Mouse (Mus musculus) erythroblast, embryonic 14.5 days (primary cell): ENCODE measurements around the gene Dap. TPM values are rescaled to one million over a fixed set of nuclear protein-coding genes. Genes with fewer than 3 reads are reported as not detected.

ENCODE experiments used
- H3K27me3 ChIP-seq: 2 replicates; pipeline ENCODE4 v1.6.1; 2012; ENCODE audit warnings: inconsistent platforms; ENCODE audit not compliant: control insufficient read depth
- H3K36me3 ChIP-seq: 2 replicates; pipeline ENCODE4 v1.6.1; 2012; ENCODE audit warnings: mild to moderate bottlenecking, inconsistent platforms; ENCODE audit not compliant: control insufficient read depth
- H3K4me1 ChIP-seq: 2 replicates; pipeline ENCODE4 v1.6.1; 2012; ENCODE audit warnings: inconsistent platforms; ENCODE audit not compliant: control insufficient read depth
- H3K4me3 ChIP-seq: replicated peaks from 2 replicates; pipeline ENCODE3; 2012; ENCODE audit warnings: moderate library complexity, mild to moderate bottlenecking, inconsistent platforms
- H3K9me3 ChIP-seq: 2 replicates; pipeline ENCODE4 v1.6.1; 2012; ENCODE audit warnings: low read length, inconsistent platforms, mixed read lengths; ENCODE audit not compliant: control insufficient read depth
- GATA1 ChIP-seq: IDR thresholded peaks from 2 replicates; pipeline ENCODE4 v1.6.1; 2012; ENCODE audit warnings: low read length, inconsistent platforms, mixed read lengths
- TAL1 ChIP-seq: IDR thresholded peaks from 3 replicates; pipeline ENCODE4 v1.6.1; 2012; ENCODE audit warnings: low read length, inconsistent platforms, mixed read lengths
- polyA plus RNA-seq: library from polyadenylated mRNA; stranded (reverse); fragments of >175 nt; gene quantifications from 2 replicates; pipeline ENCODE4 v1.2.3, GENCODE M21; 2012

Gene Dap
- polyA plus RNA-seq, 1 experiment = 2.0 TPM

GRCm38 (mm10) chr15:31299258-31299917 is 75.3 kb downstream of the Dap start:
- Histone ChIP-seq H3K27me3 (peaks cover 14% of the 10 kb centered on the region), H3K4me1 (no peaks in the 10 kb centered on the region), H3K36me3 (no peaks in the 10 kb centered on the region), H3K9me3 (no peaks in the 10 kb centered on the region), H3K4me3 (no peak overlapping the region)
- TF ChIP-seq TAL1 (no peak), GATA1 (no peak)

GRCm38 (mm10) chr15:31302293-31302990 is 78.3 kb downstream of the Dap start:
- H3K9me3 ChIP-seq = no peaks in the 10 kb centered on the region
- no peak for TF ChIP-seq TAL1
- TF ChIP-seq GATA1 = no peak
- H3K4me1 ChIP-seq = no peaks in the 10 kb centered on the region
- no peak overlapping the region for H3K4me3 ChIP-seq
- peaks cover 7% of the 10 kb centered on the region for H3K27me3 ChIP-seq
- no peaks in the 10 kb centered on the region for H3K36me3 ChIP-seq

DNA sequence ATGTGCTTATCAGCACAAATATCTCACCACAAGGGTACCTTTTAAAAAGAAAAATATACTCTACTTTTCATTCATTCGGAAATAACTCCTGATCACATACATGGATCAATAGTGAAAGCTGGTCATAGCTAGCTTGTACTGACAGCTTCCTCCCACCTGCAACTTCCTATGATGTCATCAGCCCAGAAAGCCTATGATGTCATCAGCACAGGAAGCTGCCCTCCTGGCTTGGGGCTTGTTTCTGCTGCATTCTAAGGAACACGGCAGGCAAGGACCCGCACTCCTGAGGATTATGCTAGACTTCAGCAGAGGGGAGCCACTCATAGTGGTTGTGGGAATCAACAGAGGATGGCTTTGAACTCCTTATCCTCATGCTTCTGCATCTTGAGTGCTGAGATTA is 80.2 kb downstream of the Dap start:
- Histone ChIP-seq H3K4me1 (no peaks in the 10 kb centered on the region), H3K9me3 (no peaks in the 10 kb centered on the region), H3K36me3 (no peaks in the 10 kb centered on the region), H3K4me3 (no peak overlapping the region), H3K27me3 (no peaks in the 10 kb centered on the region)
- TF ChIP-seq TAL1 (no peak), GATA1 (no peak)

DNA sequence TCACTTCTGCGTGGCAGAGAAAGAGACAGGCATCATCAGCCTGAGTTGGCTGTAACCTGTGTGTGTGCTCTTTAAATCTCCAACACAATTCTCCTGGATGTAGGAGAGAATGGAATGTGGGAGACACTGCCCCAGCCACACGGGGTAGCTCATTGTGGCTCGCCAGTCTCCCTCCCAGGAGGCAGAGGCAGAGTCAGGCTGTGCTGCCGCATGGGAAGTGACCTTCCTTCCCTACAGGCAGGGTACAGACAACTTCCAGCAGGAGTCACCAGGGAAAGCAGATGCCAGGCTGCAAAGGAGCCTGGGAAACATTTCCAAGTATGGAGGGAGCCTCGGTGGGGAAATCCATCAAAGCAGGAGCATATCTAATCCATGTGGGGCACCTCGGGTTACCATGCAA is 81.1 kb downstream of the Dap start:
- no peaks in the 10 kb centered on the region for H3K36me3 ChIP-seq
- no peaks in the 10 kb centered on the region for H3K9me3 ChIP-seq
- H3K4me1 ChIP-seq = no peaks in the 10 kb centered on the region
- TF ChIP-seq GATA1 = no peak
- TF ChIP-seq TAL1 = no peak
- no peak overlapping the region for H3K4me3 ChIP-seq
- H3K27me3 ChIP-seq = no peaks in the 10 kb centered on the region

DNA sequence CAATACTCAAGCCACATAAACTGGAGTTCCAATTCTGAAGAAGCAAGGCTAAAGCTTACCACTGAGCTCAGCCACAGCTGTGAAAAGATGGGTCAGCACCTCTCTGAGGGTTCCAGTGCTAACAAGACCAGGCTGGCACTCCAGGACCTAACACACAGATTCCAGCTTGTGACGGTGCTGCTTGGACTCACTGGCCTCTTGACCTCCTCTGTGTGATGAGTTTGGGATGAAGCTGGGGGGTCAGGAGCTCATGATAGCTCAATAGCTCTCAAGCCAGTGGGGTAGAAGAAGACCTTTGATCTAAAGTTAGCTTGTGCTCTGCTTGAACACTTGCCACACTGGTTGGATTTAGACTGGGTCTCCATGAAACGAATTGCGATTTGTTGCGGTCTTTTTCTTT is 82.6 kb downstream of the Dap start:
- Histone ChIP-seq H3K9me3 (no peaks in the 10 kb centered on the region), H3K27me3 (no peaks in the 10 kb centered on the region), H3K36me3 (no peaks in the 10 kb centered on the region), H3K4me1 (no peaks in the 10 kb centered on the region), H3K4me3 (no peak overlapping the region)
- TF ChIP-seq GATA1 (no peak), TAL1 (no peak)

DNA sequence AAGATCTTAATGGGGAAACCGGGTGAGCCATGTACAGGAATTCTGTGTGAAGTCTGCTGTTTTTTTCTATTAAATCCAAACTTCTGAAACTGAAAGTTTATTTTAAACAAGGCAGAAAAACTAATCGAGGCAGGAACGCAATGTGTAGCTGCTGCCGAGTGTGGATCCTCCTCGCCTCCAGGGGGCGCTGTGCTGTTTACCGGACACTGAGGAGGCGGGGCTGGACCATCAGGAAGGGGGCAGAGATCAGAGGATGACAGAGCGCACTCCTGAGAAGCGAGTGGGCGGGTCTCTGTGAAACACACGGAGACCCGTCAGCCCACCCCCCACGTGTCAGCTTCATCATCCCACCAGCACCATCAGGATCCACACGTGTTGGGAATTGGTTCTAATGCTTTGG is 85.4 kb downstream of the Dap start:
- H3K9me3 ChIP-seq = peaks cover 2% of the 10 kb centered on the region; the same call in 1 of the 2 replicates
- H3K36me3 ChIP-seq = no peaks in the 10 kb centered on the region
- no peak overlapping the region for H3K4me3 ChIP-seq
- no peaks in the 10 kb centered on the region for H3K27me3 ChIP-seq
- H3K4me1 ChIP-seq = no peaks in the 10 kb centered on the region
- TF ChIP-seq TAL1 (no peak), GATA1 (no peak)

DNA sequence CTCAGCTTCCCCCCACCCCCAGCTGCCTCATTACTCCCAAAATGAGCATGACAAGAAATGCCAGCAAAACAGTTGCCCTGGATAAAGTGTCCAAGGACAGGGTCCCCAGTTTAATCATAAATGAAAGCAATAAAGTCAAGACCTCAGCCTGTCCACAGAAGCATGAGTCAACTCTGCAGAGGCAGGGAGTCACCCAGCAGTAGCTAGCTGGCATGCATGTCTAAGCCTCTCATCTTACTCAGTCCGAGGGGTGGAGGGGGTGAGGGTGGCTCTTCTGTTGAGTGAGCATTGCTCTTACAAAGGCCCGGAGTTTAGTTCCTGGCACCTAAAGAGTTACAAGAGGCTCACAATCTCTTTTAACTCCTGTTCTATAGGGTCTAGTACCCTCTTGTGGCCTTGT is 87.9 kb downstream of the Dap start:
- H3K9me3 ChIP-seq = peaks cover 3% of the 10 kb centered on the region
- no peaks in the 10 kb centered on the region for H3K36me3 ChIP-seq
- H3K4me3 ChIP-seq = no peak overlapping the region
- no peaks in the 10 kb centered on the region for H3K4me1 ChIP-seq
- no peaks in the 10 kb centered on the region for H3K27me3 ChIP-seq
- TF ChIP-seq TAL1 (no peak), GATA1 (no peak)

- Histone ChIP-seq H3K4me1 (no peaks in the 10 kb centered on the region), H3K4me3 (no peak overlapping the region), H3K36me3 (no peaks in the 10 kb centered on the region), H3K9me3 (peaks cover 7% of the 10 kb centered on the region), H3K27me3 (no peaks in the 10 kb centered on the region)
- no peak for TF ChIP-seq TAL1
- TF ChIP-seq GATA1 = no peak
These were observed 91.6 kb downstream of the Dap start for GRCm38 (mm10) chr15:31315630-31316231.

- no peak overlapping the region for H3K4me3 ChIP-seq
- no peaks in the 10 kb centered on the region for H3K36me3 ChIP-seq
- no peaks in the 10 kb centered on the region for H3K27me3 ChIP-seq
- no peak for TF ChIP-seq GATA1
- no peak for TF ChIP-seq TAL1
- peaks cover 7% of the 10 kb centered on the region for H3K9me3 ChIP-seq
- no peaks in the 10 kb centered on the region for H3K4me1 ChIP-seq
These were observed 93.1 kb downstream of the Dap start for GRCm38 (mm10) chr15:31317056-31317805.
